Mouse (Mus musculus): ENCODE results near the gene AI661453.
"Not testable (repeated sequence)": the region's sequence is repeated elsewhere in the genome, so short reads cannot be mapped to it uniquely, and the experiment has no call there.

AI661453 gene

GRCm38 (mm10) chr17:47436156-47436906 lies at the start of gene AI661453:
TSS of gene AI661453 (plus strand) at chr17:47436615.
- DNase-seq (ENCODE audit: low spot score), result no peak

- DNase-seq (ENCODE audit: low spot score), result peak; percentile 49
Measured at GRCm38 (mm10) chr17:47386649-47387048, 49.8 kb upstream of the AI661453 start.

GRCm38 (mm10) chr17:47394223-47394869 lies 42.1 kb upstream of the AI661453 start:
- peak; percentile 25 for DNase-seq (ENCODE audit: low spot score)

GRCm38 (mm10) chr17:47395376-47395913 lies 41.0 kb upstream of the AI661453 start:
- DNase-seq (ENCODE audit: low spot score), result peak; percentile 48

- DNase-seq (ENCODE audit: low spot score), result no peak
Measured at GRCm38 (mm10) chr17:47399091-47399490, 37.3 kb upstream of the AI661453 start.

GRCm38 (mm10) chr17:47400451-47400850 lies 36.0 kb upstream of the AI661453 start, which contains the start of gene Guca1a:
TSS of gene Guca1a (minus strand) at chr17:47400584.
- DNase-seq (ENCODE audit: low spot score), result no peak

- DNase-seq (ENCODE audit: low spot score), result no peak
Measured at GRCm38 (mm10) chr17:47407717-47408557, 28.5 kb upstream of the AI661453 start.

GRCm38 (mm10) chr17:47408558-47408898 lies 27.9 kb upstream of the AI661453 start:
- DNase-seq (ENCODE audit: low spot score), result peak; percentile 41

GRCm38 (mm10) chr17:47409897-47410861 lies 26.2 kb upstream of the AI661453 start:
- peak; percentile 10 for DNase-seq (ENCODE audit: low spot score)

- no peak for DNase-seq (ENCODE audit: low spot score)
Measured at GRCm38 (mm10) chr17:47420195-47420594, 16.2 kb upstream of the AI661453 start.

- no peak for DNase-seq (ENCODE audit: low spot score)
Measured at GRCm38 (mm10) chr17:47421566-47421965, 14.8 kb upstream of the AI661453 start.

- DNase-seq (ENCODE audit: low spot score), result not testable (repeated sequence)
Measured at GRCm38 (mm10) chr17:47422616-47423015, 13.8 kb upstream of the AI661453 start.

GRCm38 (mm10) chr17:47424186-47424585 lies 12.2 kb upstream of the AI661453 start:
- DNase-seq (ENCODE audit: low spot score), result no peak

- no peak for DNase-seq (ENCODE audit: low spot score)
Measured at GRCm38 (mm10) chr17:47427316-47427715, 9.1 kb upstream of the AI661453 start.

- DNase-seq (ENCODE audit: low spot score), result no peak
Measured at GRCm38 (mm10) chr17:47428831-47429304, 7.5 kb upstream of the AI661453 start.

GRCm38 (mm10) chr17:47430815-47431214 lies 5.6 kb upstream of the AI661453 start:
- no peak for DNase-seq (ENCODE audit: low spot score)

- DNase-seq (ENCODE audit: low spot score), result peak; percentile 37
Measured at GRCm38 (mm10) chr17:47436907-47437547, 612 bp downstream of the AI661453 start, which contains the start of gene 1700001C19Rik. TSS of gene 1700001C19Rik (minus strand) at chr17:47437376.

GRCm38 (mm10) chr17:47438611-47439010 lies 2.2 kb downstream of the AI661453 start:
- no peak for DNase-seq (ENCODE audit: low spot score)

- DNase-seq (ENCODE audit: low spot score), result no peak
Measured at GRCm38 (mm10) chr17:47439396-47440028, 3.1 kb downstream of the AI661453 start.

- DNase-seq (ENCODE audit: low spot score), result no peak
Measured at GRCm38 (mm10) chr17:47440359-47440890, 4.0 kb downstream of the AI661453 start.

Data from T-cell, adult 2 months (primary cell).